Mouse (Mus musculus): ENCODE results near the gene Actr1a.

Actr1a gene

DNA sequence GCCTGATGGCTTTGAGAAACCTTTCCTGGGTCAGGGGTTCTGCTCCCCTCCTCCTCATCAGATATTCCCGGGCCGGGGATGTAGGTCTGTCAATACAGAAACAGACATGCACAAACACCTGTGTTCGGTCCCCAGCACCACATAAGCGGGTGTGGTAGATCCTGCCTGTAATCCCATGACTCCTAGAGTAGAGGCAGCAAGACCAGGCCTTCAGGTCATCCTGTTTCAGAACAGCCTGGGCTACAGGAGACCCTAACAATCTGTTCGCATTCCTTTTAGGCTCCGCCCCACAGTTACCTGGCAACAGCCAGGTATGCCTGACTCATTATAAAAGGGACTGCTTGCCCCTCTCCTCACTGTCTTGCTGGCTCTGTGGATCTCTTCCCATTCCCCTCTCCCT is 46.0 kb downstream of the Actr1a start:
- no peak for DNase-seq

DNA sequence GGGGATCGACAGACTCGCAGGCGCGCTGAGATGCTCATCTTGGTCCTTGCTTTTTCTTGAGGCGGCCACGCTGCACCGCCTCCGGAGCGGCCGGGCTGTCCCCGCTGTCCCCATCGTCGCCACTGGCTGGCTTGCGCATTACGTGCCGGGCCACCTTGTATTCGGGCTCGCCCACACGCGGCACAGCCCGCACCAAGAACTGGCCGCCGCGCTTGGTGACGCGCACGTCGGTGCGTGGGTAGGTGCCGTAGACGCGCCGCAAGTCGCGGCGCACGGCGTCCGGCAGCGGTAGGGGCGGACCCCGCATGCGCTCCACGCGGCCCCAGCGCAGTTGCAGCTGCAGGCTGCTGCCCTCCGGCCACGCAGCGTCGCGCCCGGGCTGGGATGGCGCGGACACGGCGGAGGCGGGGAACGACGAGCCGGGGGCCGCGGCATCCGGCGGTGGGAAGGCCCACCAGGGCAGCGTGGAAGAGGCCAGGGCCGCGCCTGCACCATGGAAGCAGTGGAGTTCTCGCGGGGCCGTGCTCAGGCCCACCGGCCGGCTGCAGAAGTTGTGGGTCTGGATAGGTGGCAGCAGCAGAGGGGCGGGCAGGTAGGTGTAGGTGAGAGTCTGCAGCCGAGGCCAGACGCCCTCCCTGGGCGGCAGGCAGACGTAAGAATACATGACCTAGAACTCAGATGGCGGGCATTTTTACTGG is 46.6 kb downstream of the Actr1a start:
- peak; percentile 86 for DNase-seq

DNA sequence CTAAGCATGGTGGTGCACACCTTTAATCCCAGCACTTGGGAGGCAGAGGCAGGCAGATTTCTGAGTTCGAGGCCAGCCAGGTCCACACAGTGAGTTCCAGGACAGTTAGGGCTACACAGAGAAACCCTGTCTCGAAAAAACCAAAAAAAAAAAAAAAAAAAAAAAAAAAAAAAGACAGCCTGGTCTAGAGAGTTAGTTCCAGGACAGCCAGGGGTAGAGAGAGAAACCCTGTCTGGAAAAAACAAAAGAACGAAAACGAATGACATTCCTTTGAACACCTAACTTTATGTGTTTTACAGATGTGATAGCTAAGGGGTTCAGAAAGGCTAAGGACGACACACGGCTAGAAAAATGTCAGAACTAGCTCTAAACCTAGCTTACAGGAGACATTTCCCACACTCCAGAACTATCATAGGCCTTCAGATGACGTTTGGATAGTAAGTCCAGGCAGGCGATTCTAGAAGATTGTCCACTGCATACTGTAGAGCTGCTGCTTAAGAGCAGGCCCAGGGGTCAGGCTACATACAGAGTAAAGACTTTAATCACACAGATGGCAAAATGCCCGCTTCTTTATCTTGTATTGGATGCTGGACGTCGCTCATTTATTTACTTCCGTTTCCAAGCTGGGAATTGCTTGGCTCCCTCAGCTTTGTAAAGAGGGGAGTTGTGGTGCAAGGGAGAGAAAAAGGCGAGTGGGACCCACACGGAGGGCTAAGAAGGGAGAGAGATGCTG is 47.4 kb downstream of the Actr1a start:
- DNase-seq = no peak

DNA sequence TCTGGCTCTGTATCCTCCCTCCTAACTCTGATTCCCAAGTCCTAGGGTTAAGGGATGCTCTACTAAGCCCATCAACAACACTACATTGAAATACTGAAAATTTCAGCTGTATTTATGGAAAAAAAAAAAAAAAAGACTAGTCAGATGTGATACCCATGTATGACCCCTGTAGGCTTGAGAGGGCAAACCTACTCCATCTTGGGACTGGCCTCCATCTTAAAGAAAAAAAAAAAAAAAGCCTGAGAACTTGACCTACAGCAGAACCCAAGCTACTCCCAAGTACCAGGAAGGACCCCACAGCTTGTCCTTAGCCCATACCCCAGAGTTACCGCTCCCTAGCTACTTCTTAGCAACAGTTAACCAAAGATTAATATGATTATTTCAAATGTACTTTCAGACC is 48.4 kb downstream of the Actr1a start:
- DNase-seq = no peak

DNA sequence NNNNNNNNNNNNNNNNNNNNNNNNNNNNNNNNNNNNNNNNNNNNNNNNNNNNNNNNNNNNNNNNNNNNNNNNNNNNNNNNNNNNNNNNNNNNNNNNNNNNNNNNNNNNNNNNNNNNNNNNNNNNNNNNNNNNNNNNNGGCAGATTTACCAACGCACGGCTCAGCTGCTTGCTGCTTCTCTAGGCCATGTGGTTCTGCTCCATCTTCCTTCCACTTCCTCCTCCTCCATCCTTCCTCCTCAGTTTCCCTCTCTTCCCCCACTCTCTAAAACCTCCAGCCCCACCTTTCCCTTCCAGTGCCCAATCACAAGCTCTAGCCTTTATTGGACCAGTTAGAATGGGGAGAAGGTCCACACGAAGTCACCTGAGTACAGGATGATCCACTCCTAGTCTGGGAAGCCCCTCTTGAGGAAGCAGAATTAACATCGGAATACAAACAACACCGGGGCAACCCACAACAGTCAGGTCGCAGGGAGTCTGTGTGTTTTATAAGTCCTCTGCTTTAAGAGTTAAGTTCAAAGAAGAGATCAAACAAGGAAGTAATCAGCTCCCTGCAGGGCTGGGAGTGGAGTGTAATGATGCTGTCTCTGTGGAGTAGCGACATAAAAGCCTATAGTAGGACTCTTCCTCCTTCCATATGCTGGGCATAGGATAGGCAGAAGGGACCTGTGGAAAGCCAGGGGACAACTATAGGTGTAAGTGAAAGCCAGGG is 50.7 kb downstream of the Actr1a start:
- DNase-seq = no peak

DNA sequence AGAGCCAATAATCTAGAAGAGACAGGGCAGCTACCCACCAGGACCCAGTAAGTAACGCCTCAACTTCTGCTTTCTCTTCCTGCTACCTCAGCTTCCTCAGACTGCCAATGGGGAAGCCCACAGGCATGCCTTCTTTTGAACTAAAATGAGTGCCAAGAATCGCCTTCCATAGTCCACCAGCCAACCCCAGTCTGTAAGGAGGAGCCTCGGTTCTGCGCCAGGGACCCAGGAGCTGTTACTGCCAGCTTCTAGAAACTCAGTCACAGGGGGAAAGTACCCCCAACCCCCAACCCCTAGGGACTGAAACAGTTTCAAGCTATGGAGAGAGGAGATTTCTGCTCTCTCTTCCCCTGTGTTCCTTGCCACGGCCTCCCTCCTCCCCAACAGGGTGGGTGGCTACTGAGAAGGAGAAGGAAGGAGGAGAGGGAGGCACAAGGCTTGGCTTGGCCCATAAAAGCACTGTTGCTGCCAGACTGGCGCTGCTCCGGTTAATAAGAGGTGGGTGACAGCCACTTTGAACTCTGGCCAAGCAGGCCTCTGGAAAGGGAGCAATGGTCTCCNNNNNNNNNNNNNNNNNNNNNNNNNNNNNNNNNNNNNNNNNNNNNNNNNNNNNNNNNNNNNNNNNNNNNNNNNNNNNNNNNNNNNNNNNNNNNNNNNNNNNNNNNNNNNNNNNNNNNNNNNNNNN is 56.1 kb downstream of the Actr1a start:
- DNase-seq = peak; percentile 42

DNA sequence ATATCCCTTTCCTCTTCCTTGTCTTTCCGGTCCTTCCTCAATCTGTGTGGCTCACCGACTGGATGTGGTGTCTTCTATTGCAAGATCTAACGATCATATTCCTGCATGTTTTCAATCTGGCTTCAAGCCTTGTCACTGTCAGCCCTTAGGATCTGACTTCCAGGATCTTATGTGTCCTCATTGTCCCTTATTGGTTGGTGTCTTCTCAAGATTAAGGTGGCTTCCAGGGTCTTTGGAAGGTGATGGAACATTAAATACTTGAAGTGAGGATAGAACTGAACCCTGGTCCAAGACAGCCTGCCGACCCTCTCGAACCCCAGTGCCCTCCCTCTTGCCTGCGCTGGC is 56.6 kb downstream of the Actr1a start:
- no peak for DNase-seq

DNA sequence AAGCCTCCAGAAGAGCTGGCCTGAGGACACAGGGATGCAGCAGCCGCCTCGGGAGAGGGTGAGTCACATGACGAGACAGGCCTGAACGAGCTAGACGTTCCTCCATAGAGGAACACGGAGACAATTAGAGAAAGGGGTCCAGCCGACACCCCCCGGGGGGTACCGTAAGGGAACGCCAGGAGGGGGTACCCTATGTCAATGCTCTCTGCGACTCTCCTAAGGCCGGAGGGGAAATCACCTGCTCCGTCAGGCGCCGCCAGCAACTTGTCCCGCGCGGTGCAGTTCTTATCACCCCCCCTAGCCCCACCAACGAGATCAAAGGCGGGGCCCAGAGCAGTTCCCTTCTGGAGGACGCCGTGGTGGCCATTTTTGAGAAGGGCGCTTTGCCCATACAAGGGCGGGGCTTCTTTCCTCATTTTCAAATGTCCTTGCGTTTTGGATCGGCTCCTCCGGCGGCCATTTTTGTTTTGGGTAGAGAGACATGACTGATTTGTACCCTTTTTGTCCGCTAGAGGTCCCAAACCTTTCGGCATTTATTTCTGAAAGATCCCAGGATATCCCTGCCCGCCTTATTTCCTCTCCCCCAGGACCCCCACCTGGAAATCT is 57.1 kb downstream of the Actr1a start, which contains the start of gene Cuedc2:
Gene Cuedc2 (minus strand): TSS at position 372 of the 606 bp plus-strand sequence.
- DNase-seq = peak; percentile 97

DNA sequence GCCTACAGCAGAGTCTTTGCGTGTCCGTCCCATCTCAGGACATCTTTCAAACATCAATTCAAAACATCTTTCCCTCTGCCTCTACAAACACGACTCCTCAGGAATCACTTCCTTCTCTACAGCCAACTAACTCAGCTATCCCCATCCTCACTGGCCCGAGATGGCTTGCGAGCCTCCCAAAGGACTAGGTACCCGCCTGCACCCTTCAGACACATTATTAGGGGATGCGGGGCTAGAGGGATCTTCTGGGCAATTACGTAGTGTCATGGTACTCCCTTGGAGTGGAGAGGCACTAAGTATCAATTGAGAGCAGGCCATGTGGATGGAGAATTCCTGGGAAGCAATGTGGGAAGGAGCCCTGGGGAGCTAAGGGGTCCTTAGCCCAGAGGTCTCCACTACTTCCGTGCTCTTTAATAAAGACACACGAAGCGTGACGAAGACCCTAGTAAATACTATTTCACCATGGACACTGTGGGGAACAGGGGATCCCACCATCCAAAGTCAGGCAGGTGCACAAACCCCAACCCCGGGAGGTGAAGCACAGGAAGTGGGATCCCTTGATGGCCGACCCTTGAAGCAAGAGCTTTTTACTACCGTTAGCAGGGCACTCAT is 57.7 kb downstream of the Actr1a start:
- no peak for DNase-seq

DNA sequence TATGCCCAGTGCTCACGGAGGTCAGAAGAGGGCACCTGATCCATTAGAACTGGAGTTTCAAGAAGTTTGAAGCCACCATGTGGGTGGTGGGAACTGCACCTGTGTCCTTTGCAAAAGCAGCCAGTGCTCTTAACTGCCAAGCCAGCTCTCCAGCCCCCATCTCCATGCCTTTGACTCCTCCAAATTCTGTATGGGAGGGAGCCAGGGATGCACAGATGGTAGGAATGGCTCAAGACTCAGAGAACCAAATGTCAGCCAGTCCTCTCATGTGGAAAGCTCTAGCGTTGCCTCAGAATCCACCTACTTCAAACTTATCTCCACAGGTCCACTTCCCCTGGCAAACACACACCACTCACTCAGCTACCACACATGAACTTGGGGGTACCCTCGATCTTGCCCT is 61.6 kb downstream of the Actr1a start:
- no peak for DNase-seq

DNA sequence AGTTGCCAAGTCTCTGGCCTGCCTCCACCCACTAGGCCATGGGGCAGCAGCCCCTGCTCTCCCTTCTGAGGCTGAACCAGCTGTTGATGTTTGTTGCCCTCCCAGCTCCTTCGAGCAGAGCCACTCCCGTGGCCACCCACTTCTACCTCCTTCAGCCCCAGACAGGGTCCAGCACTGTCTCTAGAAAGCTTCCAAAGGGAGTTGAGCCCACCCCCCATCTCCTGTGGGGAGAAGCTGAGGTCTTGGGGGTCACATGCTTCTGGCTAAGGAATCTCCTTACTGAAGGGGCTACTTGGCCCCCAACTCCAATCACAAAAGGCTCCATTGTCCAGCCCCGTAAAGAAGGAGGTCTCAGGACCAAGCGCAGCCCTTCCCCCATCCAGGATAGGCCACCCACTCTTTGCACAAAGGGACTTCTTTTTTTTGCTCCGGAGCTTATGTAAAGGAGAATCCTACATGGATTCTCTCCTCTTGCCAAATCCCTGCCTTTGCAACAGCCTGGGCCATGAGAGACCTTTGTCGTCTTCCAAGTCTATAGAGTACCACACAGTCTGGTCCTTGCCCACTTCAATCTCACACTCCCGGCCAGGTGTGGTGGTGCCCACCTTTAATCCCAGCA is 62.7 kb downstream of the Actr1a start:
- no peak for DNase-seq

DNA sequence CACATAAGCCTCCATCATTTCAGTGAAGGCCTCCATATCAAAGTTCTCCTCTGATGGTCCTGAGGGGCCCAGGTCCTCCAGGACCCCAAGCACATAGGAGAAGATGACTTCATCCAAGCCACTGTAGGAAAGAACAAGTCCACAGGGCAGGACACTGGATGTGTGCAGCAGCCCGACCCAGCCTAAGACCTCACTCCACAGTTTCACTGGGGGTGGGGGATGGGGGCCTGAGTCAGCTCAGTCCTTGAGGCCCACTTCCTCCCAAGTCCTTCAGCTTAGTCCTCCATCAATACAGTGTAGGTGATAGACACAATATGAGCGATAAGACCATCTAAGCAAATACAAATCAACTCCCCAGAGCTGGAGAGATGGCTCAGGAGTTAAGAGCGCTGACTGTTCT is 63.6 kb downstream of the Actr1a start:
- no peak for DNase-seq

DNA sequence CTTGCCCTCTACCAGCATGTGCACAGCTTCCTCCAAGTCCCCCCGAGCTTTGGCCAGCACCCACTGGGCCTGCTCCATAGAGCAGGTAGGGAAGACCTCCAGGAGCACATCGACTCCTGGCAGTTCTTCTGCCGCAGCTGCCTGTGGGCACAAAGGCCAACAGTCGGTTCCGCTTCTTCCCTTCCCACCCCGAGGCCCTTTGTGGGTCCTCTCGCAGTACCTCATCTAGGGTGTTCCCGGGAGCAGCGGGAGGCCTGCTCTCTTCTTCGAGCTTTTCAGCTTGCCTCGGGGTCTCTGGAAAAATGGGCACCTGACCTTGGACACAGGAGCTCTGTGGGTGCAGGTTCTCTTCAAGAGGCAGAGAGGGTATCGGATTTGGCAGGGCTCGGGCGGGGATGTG is 64.2 kb downstream of the Actr1a start:
- DNase-seq = peak; percentile 14

DNA sequence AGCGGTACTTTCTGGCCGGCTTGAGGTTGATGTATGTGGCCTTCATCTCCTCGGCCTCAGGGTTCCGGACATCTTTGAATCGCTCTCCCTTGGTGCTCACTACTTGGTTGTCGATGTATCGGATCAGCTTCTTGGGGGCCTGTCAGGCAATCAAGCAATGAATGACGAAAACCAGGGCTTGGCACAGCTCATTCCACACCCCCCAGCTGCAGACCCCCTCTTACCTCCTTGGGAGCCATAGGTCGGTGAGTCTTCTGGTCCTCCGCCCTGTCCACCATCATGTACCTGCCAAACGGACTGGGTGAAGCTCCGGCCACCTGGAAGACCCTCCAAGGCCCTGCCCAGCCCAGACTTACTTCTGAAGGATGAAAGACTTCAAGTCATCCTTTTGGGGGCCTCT is 64.9 kb downstream of the Actr1a start:
- DNase-seq = no peak

DNA sequence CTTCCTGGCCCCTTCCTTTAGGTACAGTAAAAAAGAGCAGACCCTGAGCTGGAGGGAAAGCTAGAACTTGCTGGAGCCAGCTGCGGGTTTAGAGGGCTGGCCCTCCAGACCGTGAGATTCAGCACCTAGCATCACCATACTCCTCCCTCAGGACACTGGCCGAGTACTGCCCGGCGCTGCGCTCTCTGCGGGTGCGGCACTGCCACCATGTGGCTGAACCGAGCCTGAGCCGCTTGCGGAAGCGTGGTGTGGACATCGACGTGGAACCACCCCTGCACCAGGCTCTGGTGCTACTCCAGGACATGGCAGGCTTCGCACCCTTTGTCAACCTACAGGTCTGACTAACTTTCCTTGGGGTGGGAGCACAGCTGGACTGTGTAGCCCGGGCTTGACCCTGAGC is 65.6 kb downstream of the Actr1a start:
- DNase-seq = peak; percentile 91

DNA sequence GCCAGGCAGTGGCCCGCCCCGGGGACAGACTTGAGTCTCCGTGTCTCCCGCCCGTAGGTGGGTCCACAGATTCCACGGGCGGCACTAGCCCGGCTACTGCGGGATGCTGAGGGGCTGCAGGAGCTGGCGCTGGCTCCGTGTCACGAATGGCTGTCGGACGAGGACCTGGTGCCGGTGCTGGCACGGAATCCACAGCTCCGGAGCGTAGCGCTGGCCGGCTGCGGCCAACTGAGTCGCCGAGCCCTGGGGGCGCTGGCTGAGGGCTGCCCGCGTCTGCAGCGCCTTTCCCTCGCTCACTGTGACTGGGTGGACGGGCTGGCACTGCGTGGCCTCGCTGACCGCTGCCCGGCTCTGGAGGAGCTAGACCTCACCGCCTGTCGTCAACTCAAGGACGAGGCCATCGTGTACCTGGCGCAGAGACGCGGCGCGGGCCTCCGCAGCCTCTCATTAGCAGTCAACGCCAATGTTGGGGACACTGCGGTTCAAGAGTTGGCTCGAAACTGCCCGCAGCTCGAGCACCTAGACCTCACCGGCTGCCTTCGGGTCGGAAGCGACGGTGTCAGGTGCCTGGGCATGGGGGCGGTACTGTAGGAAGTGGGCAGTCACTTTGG is 66.4 kb downstream of the Actr1a start:
- DNase-seq = peak; percentile 56

DNA sequence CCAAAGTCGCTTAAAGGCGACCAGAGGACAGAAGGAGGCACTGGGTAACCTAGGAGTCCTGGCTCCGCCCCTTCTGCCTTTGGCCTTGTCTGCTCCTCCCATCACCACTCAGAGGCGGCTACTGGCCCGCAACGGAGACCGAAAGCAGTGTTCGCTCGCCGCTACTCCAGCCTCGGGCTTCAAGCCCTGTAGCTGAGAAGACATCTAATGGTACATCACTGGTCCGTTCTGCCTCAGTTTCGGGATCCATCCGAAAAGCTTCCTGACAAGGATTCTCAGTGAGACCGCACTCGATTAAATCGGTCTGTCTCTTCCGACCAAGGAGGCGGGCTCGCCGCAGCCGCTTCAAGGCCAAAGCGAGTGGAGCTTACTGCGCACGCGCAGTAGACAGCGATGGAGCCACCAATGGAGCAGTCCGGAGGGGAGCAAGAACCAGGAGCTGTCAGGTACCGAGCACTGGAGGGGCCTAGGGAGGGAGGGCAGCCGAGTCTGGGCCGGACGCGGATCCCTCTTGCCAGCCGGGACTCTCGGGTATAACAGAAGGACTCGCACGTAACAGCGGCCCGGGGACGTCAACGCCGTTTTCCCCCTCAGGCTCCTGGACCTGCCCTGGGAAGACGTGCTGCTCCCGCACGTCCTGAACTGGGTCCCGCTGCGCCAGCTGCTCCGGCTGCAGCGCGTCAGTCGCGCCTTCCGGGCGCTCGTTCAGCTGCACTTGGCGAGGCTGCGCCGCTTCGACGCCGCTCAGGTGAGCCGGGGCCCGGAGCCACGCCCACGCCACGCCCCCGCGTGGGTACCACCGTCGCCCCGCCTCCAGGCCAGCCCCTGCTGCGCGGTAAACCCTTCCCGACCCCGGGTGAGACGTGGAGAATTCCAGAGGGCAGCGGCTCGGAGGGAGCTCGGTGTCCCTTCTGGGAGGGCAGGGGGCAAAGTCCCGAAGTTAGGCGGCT is 67.2 kb downstream of the Actr1a start, which contains the start of gene Fbxl15:
Gene Fbxl15 (plus strand): TSS at position 104 of the 950 bp plus-strand sequence.
- peak; percentile 96 for DNase-seq

DNA sequence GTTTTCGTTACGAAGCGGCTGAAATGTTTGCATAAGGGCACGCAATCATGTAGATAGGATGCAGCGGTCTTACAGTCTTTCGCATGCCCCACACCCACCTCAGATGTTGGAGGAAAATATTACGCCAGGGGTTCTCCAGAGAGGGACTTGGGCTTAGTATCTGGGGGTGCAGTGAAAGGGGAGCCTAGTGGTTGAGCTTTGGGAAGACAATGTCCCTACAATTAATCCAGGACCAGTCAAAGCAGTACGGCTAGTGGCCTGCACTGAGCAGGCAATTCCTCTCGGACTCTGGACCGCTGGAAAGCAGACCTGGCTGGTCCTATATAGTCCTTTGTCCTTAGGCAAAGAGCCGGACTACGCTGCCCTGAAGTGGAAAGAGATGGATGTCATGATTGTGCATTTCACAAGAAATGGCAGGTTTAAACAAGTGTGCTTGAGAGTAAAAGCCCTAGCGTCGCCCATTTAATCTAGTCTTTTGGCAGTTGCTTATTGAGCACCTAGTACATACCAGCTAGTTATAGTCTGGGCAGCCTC is 68.0 kb downstream of the Actr1a start:
- peak; percentile 34 for DNase-seq
